Mouse (Mus musculus): ENCODE measurements around the gene Gm28961. TPM values are rescaled to one million over a fixed set of nuclear protein-coding genes. Genes with fewer than 3 reads are reported as not detected.
"Not testable (repeated sequence)": the region's sequence is repeated elsewhere in the genome, so short reads cannot be mapped to it uniquely, and the experiment has no call there.

Gm28961 gene
- total RNA-seq (2014; rRNA removed) (not detected in 2 replicates), polyA plus RNA-seq (2012; rRNA removed) (not detected in 2 replicates)

- H3K4me1 ChIP-seq (ENCODE audit: control insufficient read depth, insufficient read depth, low read length); H3K79me2 ChIP-seq (ENCODE audit: control insufficient read depth, insufficient read depth, low read length); H3K36me3 ChIP-seq (ENCODE audit: control insufficient read depth, insufficient read depth, low read length); H3K27ac ChIP-seq (replicated peaks; ENCODE audit: insufficient read depth, low read depth, low read length); H3K9ac ChIP-seq (ENCODE audit: low read depth, low read length); DNase-seq (ENCODE audit: extremely low read depth, low read depth, low spot score); H3K27me3 ChIP-seq (ENCODE audit: control insufficient read depth, insufficient read depth, low read length); H3K4me3 ChIP-seq (ENCODE audit: insufficient read depth, low read depth, low read length): not testable (repeated sequence)
- WGBS: no CpG with 5 or more reads among the region's 6 CpGs
Observed at GRCm38 (mm10) chrY:57705397-57705796, at the start of gene Gm28961. Gm28961 (plus strand) TSS chrY:57705697.

Other genes with a start within 250 kb of the Gm28961 start
- gene Gm21943, start 172.0 kb upstream of the Gm28961 start, total RNA-seq (2014; rRNA removed): not detected in 2 replicates
- gene Gm21943, start 172.0 kb upstream of the Gm28961 start, polyA plus RNA-seq (2012; rRNA removed): not detected in 2 replicates